Mouse (Mus musculus) embryonic fibroblast, embryonic 13.5 days (primary cell): Measurements from ENCODE around the gene Bcap29.

Experiments
- CTCF ChIP-seq: IDR thresholded peaks from 2 replicates; pipeline ENCODE4 v1.5.1; 2011; ENCODE audit warnings: mild to moderate bottlenecking, control low read depth, low read length, moderate library complexity, borderline replicate concordance; ENCODE audit not compliant: insufficient read depth
- POLR2A ChIP-seq: IDR thresholded peaks from 2 replicates; pipeline ENCODE4 v1.6.1; 2011; ENCODE audit warnings: low read depth, mild to moderate bottlenecking, control low read depth, low read length, moderate library complexity

DNA sequence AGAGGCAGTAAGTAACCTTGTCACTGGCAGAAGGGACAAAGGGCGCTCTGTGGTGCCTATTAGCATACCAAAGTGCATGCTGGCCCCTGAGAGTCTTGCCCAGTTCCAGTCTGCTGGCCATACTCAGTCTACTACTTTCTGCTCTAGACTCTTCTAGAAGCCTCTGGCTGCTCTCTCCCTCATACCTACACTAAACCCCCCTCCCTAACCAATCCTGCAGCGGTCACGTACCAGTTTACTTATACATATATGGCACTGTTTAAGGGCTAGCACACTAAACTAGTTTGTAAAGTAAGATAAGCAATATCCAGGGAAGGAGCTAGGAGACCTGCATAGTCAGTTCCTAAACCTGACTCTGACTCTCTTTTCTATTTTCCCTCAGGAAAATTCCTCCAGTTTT is 40.2 kb downstream of the Bcap29 start:
- no peak for TF ChIP-seq POLR2A
- TF ChIP-seq CTCF, result no peak
